Mouse (Mus musculus): ENCODE measurements around the gene 4930438A08Rik.

DNA sequence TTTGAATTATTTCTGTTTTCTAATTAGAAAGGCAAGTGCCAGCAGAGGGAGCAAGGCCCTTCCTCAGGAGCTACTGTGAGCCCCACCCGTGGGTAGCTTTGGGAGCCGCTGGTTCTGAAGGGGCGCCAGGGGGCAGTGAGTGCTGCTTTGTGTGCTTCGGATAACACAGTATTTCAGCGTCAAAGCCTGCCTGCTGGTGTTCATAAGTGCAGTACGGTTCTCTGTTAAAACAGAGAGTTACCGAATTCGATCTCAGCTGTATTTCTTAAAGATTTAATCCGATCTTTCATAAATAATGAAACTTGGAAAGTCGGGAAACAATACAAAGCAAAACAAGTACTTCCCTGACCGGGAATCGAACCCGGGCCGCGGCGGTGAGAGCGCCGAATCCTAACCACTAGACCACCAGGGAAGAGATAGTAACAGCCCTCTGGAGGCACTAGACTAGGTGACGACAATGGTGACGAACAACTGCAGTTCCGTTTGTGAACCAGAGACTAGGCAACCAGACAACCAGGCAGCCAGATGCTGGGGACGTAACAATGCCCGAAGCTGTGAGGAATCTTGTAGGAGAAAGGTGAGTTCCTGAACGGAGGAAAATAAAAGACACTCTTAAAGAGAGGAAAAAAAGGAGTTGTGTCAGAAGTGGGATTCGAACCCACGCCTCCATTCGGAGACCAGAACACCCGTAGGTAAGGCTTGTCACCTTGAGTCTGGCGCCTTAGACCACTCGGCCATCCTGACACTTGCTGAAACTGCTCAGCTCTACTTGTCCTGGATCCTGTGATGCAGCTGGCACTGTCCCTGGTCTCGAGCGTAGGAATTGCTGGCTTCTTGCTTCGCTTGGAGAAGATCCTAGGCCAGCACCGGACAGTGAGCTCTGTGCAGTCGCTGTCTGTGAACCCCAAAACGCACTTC, 27.5 kb downstream of the 4930438A08Rik start:
- TF ChIP-seq CTCF (IDR thresholded peaks at IDR 0.05; ENCODE audit: insufficient read depth, low read depth, low read length), result peak; percentile 58
- no peak for TF ChIP-seq POLR2A (IDR thresholded peaks at IDR 0.05; ENCODE audit: insufficient read depth, low read depth, low read length)

Measured in olfactory bulb, adult 2 months (tissue).